Mouse (Mus musculus): ENCODE measurements at regions not wholly inside any gene's neighbourhood (a gene's known extent, or its start where the extent isn't known, plus 50 kb on each side); places are given as distances from the start of the nearest gene placed in this dataset.

DNA sequence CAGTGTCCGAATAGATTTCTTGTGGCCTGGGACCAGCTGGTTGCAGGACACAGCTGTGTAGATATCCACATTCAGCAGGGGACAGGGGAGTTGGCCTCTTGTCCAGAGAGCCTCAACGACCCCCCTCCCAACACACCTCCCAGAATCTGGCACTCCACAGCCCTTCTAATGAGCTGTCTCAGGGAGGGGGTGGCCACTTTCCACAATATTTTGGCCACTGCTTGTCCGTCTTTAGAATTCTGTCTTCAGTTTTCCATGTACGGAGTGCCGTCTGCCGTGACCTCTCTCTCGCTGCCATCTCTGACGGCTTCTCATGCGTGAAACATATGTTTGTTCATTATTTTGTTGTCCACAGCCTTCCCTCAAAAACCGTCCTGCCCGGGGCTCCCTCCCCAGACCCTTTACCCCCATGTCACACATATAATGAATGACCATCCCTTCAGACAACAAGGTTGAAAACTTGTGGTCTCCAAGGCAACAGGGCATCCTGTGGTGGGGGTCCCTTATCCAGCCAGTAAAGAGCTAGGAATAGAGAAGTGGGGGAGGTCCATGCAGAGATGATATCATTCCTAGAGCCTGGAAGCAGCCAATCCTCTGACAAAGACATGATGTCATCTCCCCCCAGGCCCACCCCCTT, 200.3 kb downstream of the Sox9 start:
- Histone ChIP-seq H3K4me3 (ENCODE audit: low read depth, low read length) (no peak overlapping the region), H3K4me1 (ENCODE audit: insufficient read depth, low read depth, low read length) (no peaks in the 10 kb centered on the region; the same call in none of the 2 replicates), H3K9me3 (ENCODE audit: low read length) (no peaks in the 10 kb centered on the region), H3K27ac (ENCODE audit: low read length) (no peak overlapping the region), H3K4me2 (replicated peaks; ENCODE audit: low read depth, low read length) (no peak overlapping the region), H3K9ac (replicated peaks; ENCODE audit: low read depth) (no peak overlapping the region), H3K27me3 (replicated peaks; ENCODE audit: insufficient read depth, low read length) (no peaks in the 10 kb centered on the region), H3K36me3 (ENCODE audit: insufficient read depth, low read length) (no peaks in the 10 kb centered on the region)
- peak; percentile 18; the same call in 1 of the 2 replicates for ATAC-seq
- 50% methylated on average over 11 of the region's 11 CpGs for WGBS
- TF ChIP-seq EP300 (IDR thresholded peaks at IDR 0.05) (no peak), CTCF (IDR thresholded peaks at IDR 0.05) (no peak)
- no peak for DNase-seq (ENCODE audit: low spot score)

DNA sequence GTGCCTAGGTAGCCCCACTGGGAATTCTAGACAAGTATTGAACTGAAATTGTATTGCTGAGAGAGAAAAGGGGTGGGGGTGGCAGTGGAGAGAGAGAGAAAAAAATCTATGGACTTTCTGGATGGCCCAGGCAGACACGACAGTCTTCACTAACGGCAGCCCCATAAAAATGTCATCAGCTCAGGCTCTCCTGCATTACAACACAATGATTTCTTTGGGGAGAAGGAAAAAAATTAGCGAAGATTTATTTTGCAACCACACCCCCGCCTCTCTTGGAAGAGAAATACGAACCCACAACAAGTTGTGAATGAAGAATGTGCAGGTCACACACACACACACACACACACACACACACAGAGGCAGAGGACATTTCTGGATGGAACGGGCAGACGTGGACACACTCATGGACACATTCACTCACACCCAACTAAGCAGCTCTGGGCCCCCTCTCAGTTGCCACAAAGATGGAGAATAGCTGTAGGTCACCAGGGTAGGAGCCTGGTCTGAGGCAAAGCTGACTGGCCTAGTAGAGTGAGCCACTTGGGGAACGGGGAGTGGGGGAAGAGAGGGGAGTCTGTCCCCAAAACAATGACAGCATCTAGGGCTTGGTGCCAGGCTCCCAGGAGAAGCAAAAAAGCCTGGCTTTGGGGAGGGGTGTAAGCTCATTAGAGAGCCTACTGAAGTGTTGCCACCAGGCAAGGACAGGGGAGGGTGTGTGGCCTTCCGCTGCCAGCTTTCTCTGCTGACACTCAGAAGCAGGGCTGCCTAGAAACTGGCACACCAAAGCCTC, 201.0 kb downstream of the Sox9 start:
- no peaks in the 10 kb centered on the region for H3K27me3 ChIP-seq (replicated peaks; ENCODE audit: insufficient read depth, low read length)
- DNase-seq (ENCODE audit: low spot score) (peak; percentile 59), ATAC-seq (peak; percentile 25; the same call in 1 of the 2 replicates)
- H3K4me2 ChIP-seq (replicated peaks; ENCODE audit: low read depth, low read length): no peak overlapping the region
- TF ChIP-seq CTCF (IDR thresholded peaks at IDR 0.05) (no peak), EP300 (IDR thresholded peaks at IDR 0.05) (no peak)
- no peak overlapping the region for H3K9ac ChIP-seq (replicated peaks; ENCODE audit: low read depth)
- peaks cover under 1% of the 10 kb centered on the region for H3K4me1 ChIP-seq (ENCODE audit: insufficient read depth, low read depth, low read length)
- H3K4me3 ChIP-seq (ENCODE audit: low read depth, low read length): no peak overlapping the region
- H3K36me3 ChIP-seq (ENCODE audit: insufficient read depth, low read length): no peaks in the 10 kb centered on the region
- H3K9me3 ChIP-seq (ENCODE audit: low read length): no peaks in the 10 kb centered on the region
- 51% methylated on average over 9 of the region's 9 CpGs for WGBS
- no peak overlapping the region for H3K27ac ChIP-seq (ENCODE audit: low read length)

DNA sequence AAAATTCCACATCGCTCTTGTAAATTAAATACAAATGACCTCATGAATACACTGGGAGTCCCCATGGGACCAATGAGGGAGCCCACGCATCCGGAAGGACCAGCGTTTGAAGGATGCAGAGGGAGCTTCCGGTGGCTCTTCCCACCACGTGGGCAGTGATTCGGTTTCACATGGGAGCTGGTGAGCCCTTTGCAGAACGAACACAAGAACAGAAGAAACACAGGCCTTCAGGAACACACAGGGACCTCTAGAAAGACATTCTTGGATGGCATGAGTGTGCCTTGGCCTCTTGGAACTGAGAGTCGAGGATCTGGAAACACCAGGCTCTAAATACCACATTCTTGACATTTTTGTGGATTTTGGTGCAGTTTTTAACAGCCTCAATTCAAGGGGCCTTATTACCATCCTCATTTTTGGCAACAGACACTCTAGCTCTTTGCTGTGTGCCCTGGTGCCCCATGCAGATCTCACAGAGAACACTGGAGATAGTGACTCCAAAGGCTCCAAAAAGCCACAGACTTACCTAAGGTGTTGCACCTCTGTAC, 204.1 kb downstream of the Sox9 start:
- peaks cover 24% of the 10 kb centered on the region for H3K4me1 ChIP-seq (ENCODE audit: insufficient read depth, low read depth, low read length)
- whole genome bisulfite sequencing: 71% methylated on average over 9 of the region's 9 CpGs

DNA sequence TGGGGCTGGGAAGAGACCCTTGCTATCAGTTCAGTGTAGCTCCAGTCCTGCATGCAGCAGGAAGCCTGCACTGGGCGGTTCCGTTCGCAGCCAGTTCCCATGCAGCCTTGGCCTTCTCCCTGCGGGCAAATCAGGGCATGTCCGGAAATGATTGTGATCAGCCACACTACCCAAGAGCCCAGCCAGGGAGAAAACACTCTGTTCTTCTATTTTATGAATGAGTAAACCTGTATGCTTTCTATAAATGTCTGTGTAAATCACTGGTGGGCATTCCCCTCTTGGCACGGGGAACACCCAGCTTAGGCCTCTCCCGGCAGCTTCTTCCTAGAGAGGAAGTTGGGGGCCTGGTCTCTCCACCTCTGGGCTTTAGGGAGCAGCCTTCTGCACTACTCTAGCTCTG, 205.8 kb downstream of the Sox9 start:
- H3K4me1 ChIP-seq (ENCODE audit: insufficient read depth, low read depth, low read length): peaks cover 32% of the 10 kb centered on the region
- no peaks in the 10 kb centered on the region for H3K9me3 ChIP-seq (ENCODE audit: low read length)
- no peaks in the 10 kb centered on the region for H3K27me3 ChIP-seq (replicated peaks; ENCODE audit: insufficient read depth, low read length)
- TF ChIP-seq CTCF (IDR thresholded peaks at IDR 0.05): no peak; the same call in 1 of the 2 replicates
- TF ChIP-seq EP300 (IDR thresholded peaks at IDR 0.05): 0 out of 2 replicates have a peak, but pooled peaks have one; percentile 27
- H3K36me3 ChIP-seq (ENCODE audit: insufficient read depth, low read length): no peaks in the 10 kb centered on the region
- ATAC-seq (peak; percentile 71), DNase-seq (ENCODE audit: low spot score) (peak; percentile 37)
- H3K4me2 ChIP-seq (replicated peaks; ENCODE audit: low read depth, low read length): no peak overlapping the region
- H3K27ac ChIP-seq (ENCODE audit: low read length): no peak overlapping the region; the same call in 1 of the 2 replicates
- H3K9ac ChIP-seq (replicated peaks; ENCODE audit: low read depth): no peak overlapping the region
- no peak overlapping the region for H3K4me3 ChIP-seq (ENCODE audit: low read depth, low read length)
- WGBS: 66% methylated on average over 7 of the region's 7 CpGs

More for the DNA sequence above, 204.1 kb downstream of the Sox9 start:
- ATAC-seq (no peak), DNase-seq (ENCODE audit: low spot score) (no peak)
- Histone ChIP-seq H3K4me2 (replicated peaks; ENCODE audit: low read depth, low read length) (no peak overlapping the region), H3K27ac (ENCODE audit: low read length) (no peak overlapping the region), H3K27me3 (replicated peaks; ENCODE audit: insufficient read depth, low read length) (no peaks in the 10 kb centered on the region), H3K4me3 (ENCODE audit: low read depth, low read length) (no peak overlapping the region), H3K36me3 (ENCODE audit: insufficient read depth, low read length) (no peaks in the 10 kb centered on the region), H3K9ac (replicated peaks; ENCODE audit: low read depth) (no peak overlapping the region), H3K9me3 (ENCODE audit: low read length) (no peaks in the 10 kb centered on the region)
- TF ChIP-seq CTCF (IDR thresholded peaks at IDR 0.05): no peak
- TF ChIP-seq EP300 (IDR thresholded peaks at IDR 0.05): no peak

DNA sequence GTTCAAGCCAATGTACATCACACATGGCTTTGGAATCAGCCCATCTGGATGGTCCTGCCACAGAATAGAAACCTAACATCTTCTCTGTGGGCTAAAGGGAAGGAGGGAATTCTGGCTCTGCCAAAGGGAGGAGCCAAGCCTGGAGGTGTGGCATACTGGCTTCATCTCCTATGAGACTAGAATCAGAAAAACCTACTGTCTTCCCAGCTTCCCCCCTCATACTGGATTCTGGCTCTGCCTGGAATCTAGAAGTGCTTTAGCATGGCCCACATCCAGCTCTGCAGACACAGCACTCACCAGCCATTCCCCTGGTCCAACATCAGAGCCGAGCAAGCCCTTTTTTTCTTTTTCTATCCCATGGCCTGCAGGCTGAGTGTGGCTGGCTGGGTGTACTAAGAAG, 206.9 kb downstream of the Sox9 start:
- Histone ChIP-seq H3K27me3 (replicated peaks; ENCODE audit: insufficient read depth, low read length) (no peaks in the 10 kb centered on the region), H3K27ac (ENCODE audit: low read length) (no peak overlapping the region), H3K36me3 (ENCODE audit: insufficient read depth, low read length) (no peaks in the 10 kb centered on the region), H3K4me3 (ENCODE audit: low read depth, low read length) (no peak overlapping the region), H3K4me2 (replicated peaks; ENCODE audit: low read depth, low read length) (no peak overlapping the region), H3K9ac (replicated peaks; ENCODE audit: low read depth) (no peak overlapping the region), H3K4me1 (ENCODE audit: insufficient read depth, low read depth, low read length) (peaks cover 32% of the 10 kb centered on the region), H3K9me3 (ENCODE audit: low read length) (no peaks in the 10 kb centered on the region)
- no peak for TF ChIP-seq EP300 (IDR thresholded peaks at IDR 0.05)
- TF ChIP-seq CTCF (IDR thresholded peaks at IDR 0.05): no peak
- ATAC-seq: no peak
- WGBS: 28% methylated on average over 1 of the region's 1 CpGs
- DNase-seq (ENCODE audit: low spot score): no peak

DNA sequence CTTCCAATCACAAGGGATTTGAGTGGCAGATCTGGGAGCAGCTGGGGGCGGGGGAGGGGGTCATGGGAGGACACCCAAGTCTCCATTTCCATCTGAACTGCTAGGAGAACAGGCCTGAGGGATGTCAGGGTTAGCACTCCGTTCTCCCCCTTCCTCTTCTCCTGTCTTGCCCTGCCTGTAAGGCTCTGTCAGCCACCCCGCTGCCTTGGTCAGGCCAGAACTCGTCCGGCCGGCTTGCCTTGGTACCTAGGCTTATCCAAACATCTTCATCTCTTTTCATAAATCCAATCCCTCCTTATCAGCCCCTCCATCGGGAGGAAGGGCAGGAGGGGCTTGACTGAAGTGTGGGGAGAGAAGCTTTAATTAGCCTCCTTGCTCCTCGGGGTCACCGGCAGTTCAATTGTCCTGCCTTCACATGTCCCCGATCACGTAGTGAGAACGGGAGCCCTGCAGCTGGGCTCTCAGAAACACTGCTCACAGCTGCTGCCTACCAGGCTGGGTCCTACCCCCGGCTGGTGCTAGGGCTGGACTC, 208.0 kb downstream of the Sox9 start:
- Histone ChIP-seq H3K4me3 (ENCODE audit: low read depth, low read length) (no peak overlapping the region), H3K4me1 (ENCODE audit: insufficient read depth, low read depth, low read length) (peaks cover 32% of the 10 kb centered on the region), H3K27me3 (replicated peaks; ENCODE audit: insufficient read depth, low read length) (no peaks in the 10 kb centered on the region), H3K9me3 (ENCODE audit: low read length) (no peaks in the 10 kb centered on the region), H3K27ac (ENCODE audit: low read length) (no peak overlapping the region), H3K4me2 (replicated peaks; ENCODE audit: low read depth, low read length) (no peak overlapping the region), H3K36me3 (ENCODE audit: insufficient read depth, low read length) (no peaks in the 10 kb centered on the region), H3K9ac (replicated peaks; ENCODE audit: low read depth) (no peak overlapping the region)
- no peak for DNase-seq (ENCODE audit: low spot score)
- peak; percentile 8; the same call in 1 of the 2 replicates for ATAC-seq
- 23% methylated on average over 13 of the region's 13 CpGs for WGBS
- TF ChIP-seq CTCF (IDR thresholded peaks at IDR 0.05) (no peak), EP300 (IDR thresholded peaks at IDR 0.05) (no peak)

All from lung, postnatal 0 days (tissue).